Mouse (Mus musculus) megakaryocyte, embryonic 14.5 days (primary cell): ENCODE data around the gene Tmem186.

Source experiments
- FLI1 ChIP-seq: IDR thresholded peaks from 2 replicates; pipeline ENCODE4 v1.6.1; 2012; ENCODE audit warnings: low read length, inconsistent platforms, mixed read lengths
- GATA1 ChIP-seq: IDR thresholded peaks from 3 replicates; pipeline ENCODE4 v1.6.1; 2012; ENCODE audit warnings: mixed read lengths, low read length, inconsistent platforms, borderline replicate concordance

GRCm38 (mm10) chr16:8613039-8613438, 24.5 kb downstream of the Tmem186 start:
- TF ChIP-seq GATA1 (no peak), FLI1 (no peak)
